Mouse (Mus musculus): ENCODE results near the gene Fam136a. TPM values are rescaled to one million over a fixed set of nuclear protein-coding genes. Genes with fewer than 3 reads are reported as not detected.

Gene Fam136a
- 34.9 TPM for polyA plus RNA-seq (2014; fragmentation: Illumina TruSeq; extraction: RNeasy Lipid Tissue Mini Kit (QIAGEN cat#74804); ENCODE audit: low read depth, low replicate concordance)

DNA sequence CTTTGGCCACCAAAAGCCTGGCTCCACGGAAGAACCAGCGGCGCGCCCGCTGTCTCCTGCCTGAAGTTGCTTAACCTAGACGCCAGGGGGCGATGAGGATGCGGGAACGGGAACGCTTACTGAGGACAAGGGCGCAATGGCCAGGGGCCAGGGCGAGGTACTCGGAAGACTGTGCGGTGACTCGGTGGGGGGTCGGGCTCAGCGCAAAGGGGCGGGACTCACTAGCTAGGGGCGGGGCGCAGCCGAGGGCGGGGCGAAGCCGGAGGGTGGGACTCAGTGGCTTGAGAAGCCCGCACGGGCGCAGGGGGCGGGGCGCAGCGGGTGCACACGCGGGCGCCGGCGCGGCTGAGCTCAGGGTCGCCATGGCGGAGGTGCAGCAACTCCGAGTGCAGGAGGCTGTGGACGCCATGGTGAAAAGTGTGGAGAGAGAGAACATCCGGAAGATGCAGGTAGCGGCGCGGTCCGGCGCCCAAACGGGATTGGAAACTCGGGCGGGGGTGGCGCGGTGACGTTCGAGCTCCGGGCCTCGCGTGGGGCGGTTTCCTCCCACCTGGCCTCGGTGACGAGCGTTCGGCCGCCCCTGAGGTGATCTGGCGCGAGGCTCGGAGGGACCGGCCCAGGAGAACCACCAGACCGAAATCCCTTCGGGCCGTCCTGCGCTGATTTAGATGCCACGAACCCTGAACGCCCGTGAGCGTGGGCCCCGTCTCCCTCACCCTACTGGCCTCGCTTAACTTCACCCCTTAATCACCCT, at the start of gene Fam136a:
Gene Fam136a (plus strand): TSS at position 276 of the 754 bp plus-strand sequence.

DNA sequence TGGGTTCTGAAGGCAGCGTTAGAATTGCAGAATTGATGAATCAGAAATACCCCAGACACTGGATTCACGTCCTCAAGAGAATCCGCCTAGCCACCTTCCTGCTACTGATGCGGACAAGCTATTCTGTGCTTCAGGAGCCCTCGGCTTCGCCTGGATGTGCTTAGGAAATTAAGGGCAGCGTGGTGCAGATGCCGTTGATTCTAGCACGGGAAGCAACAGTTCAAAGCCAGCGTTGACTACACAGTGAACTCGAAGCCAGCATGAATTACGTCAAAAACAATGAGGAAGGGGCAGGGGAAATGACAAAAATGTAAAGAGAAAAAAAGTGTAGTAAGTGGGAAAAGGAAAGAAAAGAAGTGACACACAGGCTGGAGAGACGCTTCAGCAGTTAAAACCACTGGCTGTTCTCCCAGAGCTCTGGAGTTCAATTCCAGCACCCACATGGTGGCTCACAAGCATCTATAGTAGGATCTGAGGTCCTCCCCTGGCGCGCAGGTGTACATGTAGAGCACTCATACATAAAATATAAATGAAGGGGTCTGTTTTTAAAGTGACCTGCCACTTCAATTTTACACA, 5.4 kb downstream of the Fam136a start, which contains the start of gene Snrpg:
Gene Snrpg (plus strand): TSS at position 541 of the 576 bp plus-strand sequence.

DNA sequence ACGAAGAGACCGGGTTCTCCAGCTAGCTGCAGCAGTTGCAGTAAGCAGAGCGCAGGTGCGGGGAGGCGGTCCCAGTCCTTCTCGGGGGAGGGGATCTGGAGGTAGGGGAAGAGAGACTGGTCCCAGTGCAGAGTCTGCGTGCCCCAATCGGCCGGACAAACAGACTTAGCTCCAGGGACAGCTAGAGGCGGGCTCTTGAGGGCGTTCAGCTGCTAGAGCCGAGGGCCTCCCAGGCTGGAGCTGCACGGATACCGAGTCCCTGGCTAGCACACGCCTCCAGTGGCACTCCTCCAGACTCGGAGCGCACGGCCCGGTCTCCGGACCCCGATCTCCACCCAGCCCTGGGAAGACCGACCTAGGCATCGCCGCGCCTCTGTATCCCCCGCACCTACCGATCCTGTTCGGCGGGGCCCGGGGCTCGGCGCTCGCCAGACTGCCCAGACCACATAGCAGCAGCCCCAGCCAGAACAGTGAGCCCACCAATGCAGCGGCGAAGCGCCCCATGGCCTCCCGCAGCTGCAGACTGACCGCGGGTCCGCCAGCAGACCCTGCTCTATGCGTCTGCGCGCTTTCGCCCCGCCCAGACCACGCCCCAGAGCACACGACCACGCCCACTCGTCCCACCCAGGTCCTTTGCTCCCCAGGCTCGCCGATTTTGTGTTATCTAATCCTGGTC, 31.3 kb downstream of the Fam136a start, which contains the start of gene Pcyox1:
Gene Pcyox1 (minus strand): TSS at position 574 of the 676 bp plus-strand sequence.

DNA sequence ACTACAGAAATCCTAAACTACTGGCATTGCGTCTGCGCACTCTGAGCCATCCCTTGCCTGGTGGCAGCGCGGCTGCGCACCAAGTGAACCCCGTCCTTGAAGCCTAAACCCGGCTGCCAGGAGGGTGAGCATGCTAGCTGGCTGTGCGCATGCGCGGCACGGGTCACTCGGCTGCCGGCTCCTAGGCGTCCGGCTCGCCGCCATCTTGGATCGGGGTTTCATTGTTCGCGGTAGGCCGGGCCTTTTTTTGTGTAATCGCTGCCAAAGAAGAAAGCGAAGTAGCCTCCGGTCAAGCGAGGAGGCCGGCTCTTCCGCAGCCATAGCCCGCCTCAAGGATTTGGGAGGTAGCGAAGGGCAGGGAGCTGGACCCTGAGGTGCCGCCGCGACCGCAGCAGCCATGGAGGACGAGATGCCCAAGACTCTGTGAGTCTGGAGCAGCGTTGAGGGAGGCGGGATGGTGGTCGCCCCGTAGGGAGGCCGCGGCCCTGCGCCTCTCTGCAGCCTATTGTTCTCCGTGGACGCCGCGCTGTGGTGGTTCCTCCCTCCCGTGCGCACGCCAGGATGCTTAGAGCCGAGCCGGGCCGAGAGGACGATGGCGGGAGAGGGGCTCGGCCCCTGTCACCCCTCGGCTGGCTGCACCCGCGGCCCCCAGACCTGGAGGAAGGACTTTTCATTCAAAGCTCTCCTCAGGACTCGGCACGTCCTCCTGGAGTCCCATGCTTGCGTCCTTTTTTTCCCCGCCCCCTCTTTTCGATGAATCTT, 38.8 kb downstream of the Fam136a start, which contains the start of gene Tia1:
Gene Tia1 (plus strand): TSS at position 120 of the 762 bp plus-strand sequence.

Other genes with a start within 250 kb of the Fam136a start
- gene Tgfa, start 170.4 kb upstream of the Fam136a start, polyA plus RNA-seq (2014; fragmentation: Illumina TruSeq; extraction: RNeasy Lipid Tissue Mini Kit (QIAGEN cat#74804); ENCODE audit: low read depth, low replicate concordance), result 5.6 TPM
- 96.0 TPM for gene Snrpg, start 5.7 kb downstream of the Fam136a start, polyA plus RNA-seq (2014; fragmentation: Illumina TruSeq; extraction: RNeasy Lipid Tissue Mini Kit (QIAGEN cat#74804); ENCODE audit: low read depth, low replicate concordance)
- 91.8 TPM for gene Pcyox1, start 31.5 kb downstream of the Fam136a start, polyA plus RNA-seq (2014; fragmentation: Illumina TruSeq; extraction: RNeasy Lipid Tissue Mini Kit (QIAGEN cat#74804); ENCODE audit: low read depth, low replicate concordance)
- gene Tia1, start 38.6 kb downstream of the Fam136a start, polyA plus RNA-seq (2014; fragmentation: Illumina TruSeq; extraction: RNeasy Lipid Tissue Mini Kit (QIAGEN cat#74804); ENCODE audit: low read depth, low replicate concordance), result 40.1 TPM
- not detected for gene Gm44790, start 61.0 kb downstream of the Fam136a start, polyA plus RNA-seq (2014; fragmentation: Illumina TruSeq; extraction: RNeasy Lipid Tissue Mini Kit (QIAGEN cat#74804); ENCODE audit: low read depth, low replicate concordance)
- 18.0 TPM for gene C87436, start 72.7 kb downstream of the Fam136a start, polyA plus RNA-seq (2014; fragmentation: Illumina TruSeq; extraction: RNeasy Lipid Tissue Mini Kit (QIAGEN cat#74804); ENCODE audit: low read depth, low replicate concordance)
- gene Pcbp1, start 160.7 kb downstream of the Fam136a start, polyA plus RNA-seq (2014; fragmentation: Illumina TruSeq; extraction: RNeasy Lipid Tissue Mini Kit (QIAGEN cat#74804); ENCODE audit: low read depth, low replicate concordance), result 150 TPM